21 mouse cellular contexts compared by ENCODE assay signal in the genomic region with DNA sequence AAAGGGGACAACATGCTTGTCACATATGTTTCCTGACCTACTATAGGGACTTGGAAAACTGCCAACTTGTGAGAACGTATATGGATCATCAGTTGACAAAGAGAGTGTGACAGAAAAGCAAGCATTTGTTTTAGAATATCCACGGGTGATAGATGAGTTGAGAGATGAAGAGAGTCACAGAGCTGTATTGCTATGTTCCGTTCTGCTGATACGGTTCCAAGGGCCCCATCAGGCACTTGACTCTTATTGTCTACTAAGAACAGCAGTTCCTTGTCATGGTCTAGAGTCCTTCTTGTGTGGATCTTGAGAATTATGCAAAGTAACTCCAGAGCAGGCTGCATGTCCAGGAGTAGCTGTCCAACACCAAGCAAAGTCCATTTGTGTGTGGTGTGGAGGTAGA.
DNase-seq lines count a peak whose midpoint lies in the region; ATAC-seq and TF ChIP-seq lines count a peak whose summit lies in the region.
"Had no signal": no experiment of that assay in that cellular context is flagged by ENCODE, and none has a peak within 500 bp of the region (broad histone marks: within the 10 kb centered on the region; RNA-seq: fewer than 3 reads in every experiment).

No protein-coding gene starts in this region.

- H3K4me1 ChIP-seq in hindbrain, postnatal 0 days (ENCODE audit: insufficient read depth, low read length) = no peaks in the 10 kb centered on the region
- no peaks in the 10 kb centered on the region for H3K4me1 ChIP-seq in hindbrain, embryonic 14.5 days (replicated peaks; ENCODE audit: control insufficient read depth, insufficient read depth, low read length)
- H3K4me1 ChIP-seq in lung, embryonic 14.5 days (ENCODE audit: insufficient read depth) = no peaks in the 10 kb centered on the region
- no peaks in the 10 kb centered on the region for H3K4me1 ChIP-seq in lung, embryonic 16.5 days (replicated peaks; ENCODE audit: control insufficient read depth, insufficient read depth, low read length)
- H3K4me1 ChIP-seq: embryonic facial prominence, embryonic 13.5 days; embryonic facial prominence, embryonic 15.5 days; forebrain, embryonic 10.5 days; forebrain, embryonic 12.5 days had no signal

- DNase-seq in hindbrain, postnatal 0 days (ENCODE audit: low spot score) = peak; percentile 42
- no peak for DNase-seq in hindbrain, embryonic 14.5 days (ENCODE audit: low spot score)
- DNase-seq in lung, embryonic 14.5 days = peak; percentile 74
- DNase-seq in lung, postnatal 25 days (ENCODE audit: low spot score) = no peak
- no peak for DNase-seq in lung, postnatal 10 days
- DNase-seq: adrenal gland, adult 2 months; adrenal gland, postnatal 10 days; adrenal gland, postnatal 25 days; cerebellum, adult 11 months; cerebellum, adult 18-20 months; cerebellum, adult 9-10 months; cerebellum, postnatal 36 days; embryo, embryonic 11 days had no signal

- ATAC-seq in hindbrain, postnatal 0 days = no peak
- ATAC-seq in hindbrain, embryonic 14.5 days (ENCODE audit: low FRiP score) = no peak
- peak; percentile 76; the same call in 1 of the 2 replicates for ATAC-seq in lung, embryonic 14.5 days (ENCODE audit: insufficient read depth)
- peak; percentile 71 for ATAC-seq in lung, embryonic 16.5 days (ENCODE audit: low read depth)
- ATAC-seq: forebrain, embryonic 14.5 days; forebrain, embryonic 16.5 days had no signal

- no peak overlapping the region for H3K4me3 ChIP-seq in hindbrain, postnatal 0 days (ENCODE audit: low read length)
- H3K4me3 ChIP-seq in hindbrain, embryonic 14.5 days (replicated peaks; ENCODE audit: low read length) = no peak overlapping the region
- no peak overlapping the region for H3K4me3 ChIP-seq in lung, embryonic 14.5 days (ENCODE audit: low read depth, low read length)
- no peak overlapping the region for H3K4me3 ChIP-seq in lung, embryonic 16.5 days (ENCODE audit: low read length)
- H3K4me3 ChIP-seq: embryonic facial prominence, embryonic 13.5 days; embryonic facial prominence, embryonic 15.5 days; erythroblast, embryonic 14.5 days; forebrain, embryonic 10.5 days; forebrain, embryonic 12.5 days had no signal

- no peak overlapping the region for H3K4me2 ChIP-seq in hindbrain, postnatal 0 days (ENCODE audit: low read depth, low read length)
- no peak overlapping the region for H3K4me2 ChIP-seq in hindbrain, embryonic 14.5 days (replicated peaks)
- H3K4me2 ChIP-seq in lung, embryonic 14.5 days = no peak overlapping the region
- no peak overlapping the region for H3K4me2 ChIP-seq in lung, embryonic 16.5 days (ENCODE audit: low read depth, low read length)
- H3K4me2 ChIP-seq: embryonic facial prominence, embryonic 13.5 days; embryonic facial prominence, embryonic 15.5 days; forebrain, embryonic 12.5 days had no signal

- no peaks in the 10 kb centered on the region for H3K36me3 ChIP-seq in hindbrain, postnatal 0 days (ENCODE audit: insufficient read depth, low read length)
- H3K36me3 ChIP-seq in hindbrain, embryonic 14.5 days (replicated peaks; ENCODE audit: control insufficient read depth, insufficient read depth) = no peaks in the 10 kb centered on the region
- H3K36me3 ChIP-seq in lung, embryonic 14.5 days (ENCODE audit: insufficient read depth) = no peaks in the 10 kb centered on the region
- no peaks in the 10 kb centered on the region for H3K36me3 ChIP-seq in lung, embryonic 16.5 days (ENCODE audit: control insufficient read depth, insufficient read depth, low read length)
- H3K36me3 ChIP-seq: embryonic facial prominence, embryonic 13.5 days; embryonic facial prominence, embryonic 15.5 days; forebrain, embryonic 10.5 days; forebrain, embryonic 12.5 days had no signal

- H3K9ac ChIP-seq in hindbrain, postnatal 0 days (replicated peaks; ENCODE audit: low read length) = no peak overlapping the region
- H3K9ac ChIP-seq in hindbrain, embryonic 14.5 days = no peak overlapping the region
- H3K9ac ChIP-seq in lung, embryonic 14.5 days = no peak overlapping the region
- no peak overlapping the region for H3K9ac ChIP-seq in lung, embryonic 16.5 days (ENCODE audit: low read length)
- H3K9ac ChIP-seq: embryonic facial prominence, embryonic 13.5 days; embryonic facial prominence, embryonic 15.5 days; forebrain, embryonic 12.5 days had no signal

- H3K27ac ChIP-seq in hindbrain, postnatal 0 days = no peak overlapping the region
- no peak overlapping the region for H3K27ac ChIP-seq in hindbrain, embryonic 14.5 days
- no peak overlapping the region for H3K27ac ChIP-seq in lung, embryonic 14.5 days (ENCODE audit: low read depth)
- no peak overlapping the region for H3K27ac ChIP-seq in lung, embryonic 16.5 days (ENCODE audit: low read length)
- H3K27ac ChIP-seq: embryonic facial prominence, embryonic 13.5 days; embryonic facial prominence, embryonic 15.5 days; forebrain, embryonic 10.5 days; forebrain, embryonic 12.5 days had no signal

- no peak for TF ChIP-seq CTCF in hindbrain, postnatal 0 days (IDR thresholded peaks at IDR 0.05; ENCODE audit: low read depth)
- TF ChIP-seq CTCF in lung, embryonic 14.5 days (IDR thresholded peaks at IDR 0.05; ENCODE audit: low read depth) = no peak

- WGBS in hindbrain, postnatal 0 days = 64% methylated on average over 4 of the region's 4 CpGs
- 60% methylated on average over 4 of the region's 4 CpGs for WGBS in hindbrain, embryonic 14.5 days
- 30% methylated on average over 4 of the region's 4 CpGs for WGBS in lung, embryonic 14.5 days
- WGBS in lung, embryonic 16.5 days = 32% methylated on average over 4 of the region's 4 CpGs

- H3K27me3 ChIP-seq in hindbrain, postnatal 0 days (ENCODE audit: insufficient read depth, low read length) = no peaks in the 10 kb centered on the region
- no peaks in the 10 kb centered on the region for H3K27me3 ChIP-seq in hindbrain, embryonic 14.5 days (ENCODE audit: control insufficient read depth, insufficient read depth, low read length)
- no peaks in the 10 kb centered on the region for H3K27me3 ChIP-seq in lung, embryonic 14.5 days (ENCODE audit: insufficient read depth, low read length)
- no peaks in the 10 kb centered on the region for H3K27me3 ChIP-seq in lung, embryonic 16.5 days (ENCODE audit: control insufficient read depth, insufficient read depth, low read depth, low read length)
- H3K27me3 ChIP-seq: embryonic facial prominence, embryonic 13.5 days; embryonic facial prominence, embryonic 15.5 days; forebrain, embryonic 12.5 days had no signal

- no peaks in the 10 kb centered on the region for H3K9me3 ChIP-seq in hindbrain, postnatal 0 days (ENCODE audit: low read length)
- no peaks in the 10 kb centered on the region for H3K9me3 ChIP-seq in hindbrain, embryonic 14.5 days (ENCODE audit: control insufficient read depth, low read length)
- no peaks in the 10 kb centered on the region for H3K9me3 ChIP-seq in lung, embryonic 14.5 days (ENCODE audit: low read depth, low read length)
- H3K9me3 ChIP-seq in lung, embryonic 16.5 days (ENCODE audit: control insufficient read depth, low read length) = no peaks in the 10 kb centered on the region
- H3K9me3 ChIP-seq: embryonic facial prominence, embryonic 13.5 days; embryonic facial prominence, embryonic 15.5 days; forebrain, embryonic 10.5 days; forebrain, embryonic 12.5 days had no signal

Comparison
In these comparisons a context has a peak if more than half of its experiments do, and no peak if none do; other contexts are left out.
1. DNase-seq: peak in hindbrain, postnatal 0 days (single experiment) and lung, embryonic 14.5 days (single experiment); none in hindbrain, embryonic 14.5 days (single experiment), lung, postnatal 25 days (single experiment) and lung, postnatal 10 days (single experiment).
2. ATAC-seq: peak in lung, embryonic 14.5 days (single experiment) and lung, embryonic 16.5 days (single experiment); none in hindbrain, postnatal 0 days (single experiment) and hindbrain, embryonic 14.5 days (single experiment).